Mouse (Mus musculus) limb, embryonic 12.5 days (tissue): ENCODE data around the gene Dock4. TPM values are rescaled to one million over a fixed set of nuclear protein-coding genes. Genes with fewer than 3 reads are reported as not detected.

Source experiments
- ATAC-seq: fragments of 200-750 bp; cut with Nextera tagmentation; 2 replicates; pipeline ENCODE4 v1.8.0; 2017; ENCODE audit warnings: low read depth, moderate TSS enrichment; ENCODE audit not compliant: insufficient number of reproducible peaks, insufficient read depth, low FRiP score, low TSS enrichment
- H3K27ac ChIP-seq: fragments of 300-500 bp; sonication (generic); 2 replicates; pipeline ENCODE4 v1.5.1; 2016; ENCODE audit warnings: mild to moderate bottlenecking, moderate library complexity
- H3K27me3 ChIP-seq: fragments of 300-500 bp; sonication (generic); 2 replicates; pipeline ENCODE4 v1.6.1; 2016; ENCODE audit warnings: mild to moderate bottlenecking, moderate library complexity
- H3K36me3 ChIP-seq: fragments of 300-500 bp; sonication (generic); 2 replicates; pipeline ENCODE4 v1.6.1; 2016; ENCODE audit warnings: mild to moderate bottlenecking, moderate library complexity
- H3K4me1 ChIP-seq: fragments of 300-500 bp; sonication (generic); replicated peaks from 2 replicates; pipeline ENCODE4 v1.6.1; 2016
- H3K4me2 ChIP-seq: fragments of 300-500 bp; sonication (generic); 2 replicates; pipeline ENCODE4 v1.6.1; 2016; ENCODE audit warnings: mild to moderate bottlenecking, moderate library complexity
- H3K4me3 ChIP-seq: fragments of 300-500 bp; sonication (generic); replicated peaks from 2 replicates; pipeline ENCODE4 v1.5.1; 2016; ENCODE audit warnings: mild to moderate bottlenecking
- H3K9ac ChIP-seq: fragments of 300-500 bp; sonication (generic); replicated peaks from 2 replicates; pipeline ENCODE4 v1.6.1; 2016; ENCODE audit warnings: mild to moderate bottlenecking, moderate library complexity
- H3K9me3 ChIP-seq: fragments of 300-500 bp; sonication (generic); 2 replicates; pipeline ENCODE4 v1.6.1; 2016; ENCODE audit warnings: mild to moderate bottlenecking, moderate library complexity
- WGBS: fragments of 180-500 bp; shearing (Covaris S2); methylation state at CpG from one replicate; pipeline ENCODE4 v1.1.7; 2016; 5-methylcytosine and 5-hydroxymethylcytosine counted together
- polyA plus RNA-seq: library from polyadenylated mRNA; unstranded; fragments of >200 nt; fragmentation: Nextera tagmentation; extraction: Ambion mirVana; gene quantifications from 2 replicates; pipeline ENCODE4 v1.2.1, GENCODE M21; 2016

The Dock4 gene
- polyA plus RNA-seq, 1 experiment from 2014 or later: 24.9 TPM

GRCm38 (mm10) chr12:40659689-40660088, 213.9 kb downstream of the Dock4 start:
- Histone ChIP-seq H3K36me3 (no peaks in the 10 kb centered on the region), H3K9me3 (no peaks in the 10 kb centered on the region), H3K27ac (no peak overlapping the region), H3K27me3 (no peaks in the 10 kb centered on the region), H3K4me2 (no peak overlapping the region), H3K4me1 (no peaks in the 10 kb centered on the region), H3K4me3 (no peak overlapping the region), H3K9ac (no peak overlapping the region)
- no peak for ATAC-seq
- 72% methylated on average over 6 of the region's 6 CpGs for WGBS

GRCm38 (mm10) chr12:40669460-40669859, 223.7 kb downstream of the Dock4 start:
- H3K36me3 ChIP-seq: peaks cover 3% of the 10 kb centered on the region; the same call in 1 of the 2 replicates
- H3K27me3 ChIP-seq: no peaks in the 10 kb centered on the region
- no peaks in the 10 kb centered on the region for H3K9me3 ChIP-seq
- ATAC-seq: no peak
- H3K27ac ChIP-seq: no peak overlapping the region
- no peak overlapping the region for H3K9ac ChIP-seq
- 88% methylated on average over 2 of the region's 2 CpGs for WGBS
- no peaks in the 10 kb centered on the region for H3K4me1 ChIP-seq
- no peak overlapping the region for H3K4me2 ChIP-seq
- H3K4me3 ChIP-seq: no peak overlapping the region

- ATAC-seq: no peak
- H3K27ac ChIP-seq: no peak overlapping the region
- H3K4me3 ChIP-seq: no peak overlapping the region
- H3K4me2 ChIP-seq: no peak overlapping the region
- H3K27me3 ChIP-seq: no peaks in the 10 kb centered on the region
- H3K9ac ChIP-seq: no peak overlapping the region
- H3K9me3 ChIP-seq: no peaks in the 10 kb centered on the region
- H3K36me3 ChIP-seq: peaks cover 3% of the 10 kb centered on the region; the same call in 1 of the 2 replicates
- H3K4me1 ChIP-seq: no peaks in the 10 kb centered on the region
These were observed 225.0 kb downstream of the Dock4 start for GRCm38 (mm10) chr12:40670766-40671165.

DNA sequence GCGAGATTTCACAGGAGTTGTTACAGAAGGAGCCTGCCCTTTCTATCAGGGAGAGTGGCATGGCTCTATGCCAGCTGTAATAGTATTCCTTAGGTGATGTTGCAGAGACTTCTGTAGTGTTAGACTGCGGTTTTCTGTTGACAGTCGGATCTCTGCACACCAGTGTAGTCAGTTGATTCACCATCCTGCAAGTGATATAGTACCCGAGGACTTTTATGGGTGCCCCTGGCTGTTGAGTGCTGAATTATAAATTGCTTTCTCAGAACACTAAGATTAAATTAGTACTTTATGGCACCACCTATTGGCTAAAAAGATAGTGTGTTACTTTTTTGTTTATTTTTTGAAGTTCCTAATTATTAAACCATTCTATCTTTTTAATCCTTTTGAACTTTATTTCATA, 234.0 kb downstream of the Dock4 start:
- H3K4me2 ChIP-seq: no peak overlapping the region
- ATAC-seq: no peak
- no peaks in the 10 kb centered on the region for H3K27me3 ChIP-seq
- no peak overlapping the region for H3K27ac ChIP-seq
- H3K36me3 ChIP-seq: peaks cover 5% of the 10 kb centered on the region; the same call in 1 of the 2 replicates
- no peak overlapping the region for H3K9ac ChIP-seq
- H3K4me1 ChIP-seq: no peaks in the 10 kb centered on the region
- H3K4me3 ChIP-seq: no peak overlapping the region
- no peaks in the 10 kb centered on the region for H3K9me3 ChIP-seq
- WGBS: 70% methylated on average over 4 of the region's 4 CpGs

GRCm38 (mm10) chr12:40680551-40680950, 234.8 kb downstream of the Dock4 start:
- Histone ChIP-seq H3K9ac (no peak overlapping the region), H3K9me3 (no peaks in the 10 kb centered on the region), H3K27me3 (no peaks in the 10 kb centered on the region), H3K4me1 (no peaks in the 10 kb centered on the region), H3K36me3 (peaks cover 5% of the 10 kb centered on the region; the same call in 1 of the 2 replicates), H3K4me3 (no peak overlapping the region), H3K4me2 (no peak overlapping the region), H3K27ac (no peak overlapping the region)
- WGBS: 89% methylated on average over 1 of the region's 1 CpGs
- no peak for ATAC-seq

DNA sequence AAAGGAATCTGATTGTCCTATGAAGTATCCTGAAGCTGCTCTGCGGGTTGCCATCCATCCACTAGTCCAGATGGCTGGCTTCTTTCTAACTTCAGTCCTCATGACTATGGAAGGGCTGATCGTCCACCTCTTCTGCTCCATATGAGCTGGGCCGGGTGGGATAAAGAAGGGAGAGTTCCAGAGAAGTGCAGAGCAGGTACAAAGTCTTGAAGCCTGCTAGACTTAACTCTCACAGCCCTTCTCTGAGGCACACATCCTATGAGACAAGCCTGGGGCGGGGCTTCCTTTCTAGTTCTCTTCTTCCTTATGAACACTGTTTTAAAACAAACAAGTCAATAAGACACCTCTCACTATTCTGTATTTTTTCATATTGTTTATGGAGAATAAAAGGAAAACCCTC, 245.7 kb downstream of the Dock4 start:
- Histone ChIP-seq H3K4me2 (no peak overlapping the region), H3K9ac (no peak overlapping the region), H3K36me3 (no peaks in the 10 kb centered on the region), H3K4me1 (peaks cover 5% of the 10 kb centered on the region; the same call in 1 of the 2 replicates), H3K9me3 (no peaks in the 10 kb centered on the region), H3K27me3 (no peaks in the 10 kb centered on the region), H3K27ac (no peak overlapping the region), H3K4me3 (no peak overlapping the region)
- no peak for ATAC-seq
- WGBS: 96% methylated on average over 4 of the region's 4 CpGs

DNA sequence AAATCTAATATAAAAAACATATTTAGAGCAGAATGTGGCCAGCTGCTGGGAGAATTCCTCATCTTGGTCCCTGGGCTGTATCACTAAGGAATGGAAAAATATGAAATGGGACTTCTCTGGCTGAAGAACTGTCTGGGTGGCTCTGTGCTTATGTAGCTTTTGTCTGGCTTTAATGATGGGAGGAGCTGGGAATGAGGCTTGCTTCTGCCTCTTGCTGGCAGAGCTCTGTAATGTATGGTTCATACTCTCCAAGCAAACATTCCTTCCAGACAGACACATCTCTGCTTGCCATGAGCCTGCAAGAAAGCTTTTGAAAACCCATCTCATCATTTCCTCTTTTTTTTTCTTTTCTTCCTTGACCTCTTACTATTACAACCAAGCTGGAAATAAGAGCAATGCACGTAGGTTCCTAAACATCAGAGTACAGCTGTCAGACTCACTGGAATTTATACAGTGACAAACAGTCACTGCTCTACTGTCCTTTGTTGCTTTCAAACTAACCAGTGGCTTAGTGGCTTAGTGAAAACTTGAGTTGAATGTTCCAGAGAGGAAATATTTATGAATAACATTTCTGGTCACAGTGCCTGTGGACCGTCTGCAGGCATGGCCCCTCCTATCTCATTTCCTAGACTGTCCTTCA, 248.4 kb downstream of the Dock4 start:
- WGBS: 63% methylated on average over 2 of the region's 2 CpGs
- no peaks in the 10 kb centered on the region for H3K27me3 ChIP-seq
- H3K4me1 ChIP-seq: peaks cover 5% of the 10 kb centered on the region; the same call in 1 of the 2 replicates
- no peak overlapping the region for H3K9ac ChIP-seq
- H3K36me3 ChIP-seq: peaks cover 4% of the 10 kb centered on the region; the same call in 1 of the 2 replicates
- H3K9me3 ChIP-seq: no peaks in the 10 kb centered on the region
- no peak for ATAC-seq
- H3K27ac ChIP-seq: no peak overlapping the region
- no peak overlapping the region for H3K4me2 ChIP-seq
- H3K4me3 ChIP-seq: no peak overlapping the region

DNA sequence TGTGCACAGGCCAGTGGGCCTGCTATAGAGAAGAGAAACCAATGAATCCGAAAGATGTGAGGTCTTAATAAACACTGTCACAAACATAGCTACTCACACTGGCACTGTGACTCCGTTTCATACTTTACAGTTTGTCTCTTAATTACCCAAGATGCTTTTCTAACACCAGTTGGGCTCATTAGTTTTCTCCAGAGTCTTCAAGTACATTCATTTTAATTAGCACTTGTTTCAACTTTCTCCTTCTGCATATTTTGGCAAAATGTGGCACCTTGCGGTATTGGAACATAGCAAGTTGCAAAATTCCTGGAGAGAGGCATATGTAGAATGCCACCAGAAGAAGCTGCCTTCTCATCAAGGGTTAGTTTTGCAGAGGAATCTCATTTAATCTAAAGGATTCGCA, 252.6 kb downstream of the Dock4 start:
- H3K9me3 ChIP-seq: no peaks in the 10 kb centered on the region
- no peaks in the 10 kb centered on the region for H3K27me3 ChIP-seq
- H3K4me3 ChIP-seq: no peak overlapping the region
- ATAC-seq: no peak
- peaks cover 5% of the 10 kb centered on the region; the same call in 1 of the 2 replicates for H3K4me1 ChIP-seq
- no peak overlapping the region for H3K27ac ChIP-seq
- no peak overlapping the region for H3K4me2 ChIP-seq
- peaks cover 4% of the 10 kb centered on the region; the same call in 1 of the 2 replicates for H3K36me3 ChIP-seq
- WGBS: 93% methylated on average over 4 of the region's 4 CpGs
- no peak overlapping the region for H3K9ac ChIP-seq

GRCm38 (mm10) chr12:40702233-40702792, 256.6 kb downstream of the Dock4 start:
- ATAC-seq: peak; percentile 75; the same call in 1 of the 2 replicates
- no peaks in the 10 kb centered on the region for H3K27me3 ChIP-seq
- WGBS: 22% methylated on average over 5 of the region's 5 CpGs
- H3K4me3 ChIP-seq: no peak overlapping the region
- no peaks in the 10 kb centered on the region for H3K4me1 ChIP-seq
- H3K36me3 ChIP-seq: peaks cover 4% of the 10 kb centered on the region; the same call in 1 of the 2 replicates
- H3K9me3 ChIP-seq: no peaks in the 10 kb centered on the region
- H3K9ac ChIP-seq: no peak overlapping the region
- H3K27ac ChIP-seq: no peak overlapping the region
- no peak overlapping the region for H3K4me2 ChIP-seq

- Histone ChIP-seq H3K4me3 (no peak overlapping the region), H3K9ac (no peak overlapping the region), H3K9me3 (no peaks in the 10 kb centered on the region), H3K4me1 (no peaks in the 10 kb centered on the region), H3K27ac (no peak overlapping the region), H3K4me2 (no peak overlapping the region), H3K36me3 (no peaks in the 10 kb centered on the region), H3K27me3 (no peaks in the 10 kb centered on the region)
- WGBS: 70% methylated on average over 5 of the region's 5 CpGs
- ATAC-seq: no peak
These were observed 258.5 kb downstream of the Dock4 start for GRCm38 (mm10) chr12:40704296-40704695.

DNA sequence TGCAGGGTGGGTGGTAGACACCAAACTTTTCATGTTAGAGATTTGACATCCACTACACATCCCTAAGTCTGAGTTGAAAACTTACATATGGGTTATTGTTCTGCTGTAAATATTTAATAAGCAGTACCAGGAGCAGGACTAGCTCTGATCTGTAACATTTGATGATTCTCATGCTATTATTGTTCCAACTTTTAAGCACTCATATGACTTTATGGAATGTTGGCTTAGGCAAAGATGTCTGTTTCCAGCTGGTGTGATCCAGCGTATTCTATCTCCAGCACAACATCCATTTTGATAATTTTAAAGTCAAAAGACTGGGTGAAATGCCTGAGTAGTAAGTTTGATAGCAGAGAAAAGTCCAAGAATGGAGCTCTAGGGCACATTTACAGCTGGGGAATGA, 261.4 kb downstream of the Dock4 start:
- H3K9ac ChIP-seq: no peak overlapping the region
- H3K27ac ChIP-seq: no peak overlapping the region
- no peaks in the 10 kb centered on the region for H3K36me3 ChIP-seq
- no peak overlapping the region for H3K4me2 ChIP-seq
- H3K9me3 ChIP-seq: no peaks in the 10 kb centered on the region
- H3K4me1 ChIP-seq: no peaks in the 10 kb centered on the region
- no peak overlapping the region for H3K4me3 ChIP-seq
- 90% methylated on average over 1 of the region's 1 CpGs for WGBS
- no peak for ATAC-seq
- H3K27me3 ChIP-seq: no peaks in the 10 kb centered on the region

DNA sequence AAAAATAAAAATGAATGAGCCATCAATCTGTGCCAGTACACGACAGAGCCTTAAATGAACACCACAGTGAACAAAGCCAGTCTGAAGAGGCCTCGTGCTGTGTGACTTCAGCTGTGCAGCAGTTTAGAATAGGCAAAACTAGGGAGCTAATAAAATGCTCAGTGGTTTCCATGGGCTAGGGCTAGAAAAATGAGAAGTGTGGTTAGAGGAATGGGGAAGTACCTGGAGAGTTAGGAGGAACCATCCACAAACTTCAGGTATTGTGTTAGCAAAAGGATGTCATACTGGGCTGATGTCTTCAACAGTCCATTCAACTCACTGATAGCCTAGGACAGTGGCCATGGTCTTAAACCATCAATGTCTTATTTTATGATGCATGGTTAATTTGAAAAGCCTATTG, 263.3 kb downstream of the Dock4 start:
- H3K27me3 ChIP-seq: no peaks in the 10 kb centered on the region
- H3K4me3 ChIP-seq: no peak overlapping the region
- no peaks in the 10 kb centered on the region for H3K4me1 ChIP-seq
- no peak for ATAC-seq
- H3K4me2 ChIP-seq: no peak overlapping the region
- H3K36me3 ChIP-seq: no peaks in the 10 kb centered on the region
- H3K27ac ChIP-seq: no peak overlapping the region
- 91% methylated on average over 2 of the region's 2 CpGs for WGBS
- no peaks in the 10 kb centered on the region for H3K9me3 ChIP-seq
- H3K9ac ChIP-seq: no peak overlapping the region
